Mouse (Mus musculus): Measurements from ENCODE around the gene Zan.

The Zan gene

GRCm38 (mm10) chr5:137351394-137351793, 125.5 kb downstream of the Zan start:
- peak; percentile 9 for DNase-seq (ENCODE audit: inconsistent ontology term)

- peak; percentile 14 for DNase-seq (ENCODE audit: inconsistent ontology term)
These were observed 125.8 kb downstream of the Zan start for GRCm38 (mm10) chr5:137351058-137351380.

GRCm38 (mm10) chr5:137350205-137351057, 126.4 kb downstream of the Zan start:
- no peak for DNase-seq (ENCODE audit: inconsistent ontology term)

GRCm38 (mm10) chr5:137349384-137350204, 127.3 kb downstream of the Zan start, which contains the start of gene Ephb4:
TSS of gene Ephb4 (plus strand) at chr5:137350109.
- peak; percentile 98 for DNase-seq (ENCODE audit: inconsistent ontology term)

GRCm38 (mm10) chr5:137348482-137349383, 128.1 kb downstream of the Zan start:
- DNase-seq (ENCODE audit: inconsistent ontology term), result peak; percentile 17

- DNase-seq (ENCODE audit: inconsistent ontology term), result no peak
These were observed 129.0 kb downstream of the Zan start for GRCm38 (mm10) chr5:137347856-137348255.

DNA sequence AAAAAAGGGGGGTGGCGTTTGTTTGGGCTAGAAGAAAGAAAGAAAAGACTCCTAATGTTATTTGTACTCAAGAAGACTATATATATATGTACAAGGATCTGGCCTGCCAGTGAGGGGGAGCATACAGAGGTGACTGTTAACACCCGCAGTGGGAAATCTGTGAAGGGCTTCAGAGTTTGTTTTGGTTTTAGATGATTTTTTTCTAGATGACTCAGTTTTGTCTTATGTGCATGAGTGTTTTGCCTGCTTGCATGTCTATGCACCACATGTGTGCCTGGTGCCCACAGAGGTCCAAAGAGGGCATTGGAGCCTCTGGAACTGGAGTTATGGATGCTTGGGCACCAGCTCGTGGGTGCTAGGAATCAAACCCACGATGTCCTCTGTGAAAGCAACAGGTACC, 129.9 kb downstream of the Zan start:
- DNase-seq (ENCODE audit: inconsistent ontology term), result no peak

DNA sequence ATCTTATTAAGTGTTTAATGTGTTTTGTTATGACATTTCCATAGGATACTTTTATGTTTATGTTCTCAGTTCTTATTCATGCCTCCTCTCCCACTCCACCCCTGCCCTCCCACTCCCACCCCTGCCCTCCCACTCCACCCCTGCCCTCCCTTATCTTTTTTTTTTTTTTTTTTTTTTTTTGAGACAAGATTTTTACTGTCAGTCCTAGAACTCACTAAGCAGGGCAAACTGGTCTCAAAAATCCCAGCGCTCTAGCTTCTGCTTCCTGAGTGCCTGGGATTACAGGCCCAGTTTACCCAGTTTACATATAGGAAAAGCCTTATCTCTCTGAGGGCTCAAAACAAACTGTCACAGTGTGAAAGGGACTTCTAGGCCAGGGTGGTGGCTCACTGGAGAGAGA, 130.5 kb downstream of the Zan start:
- no peak for DNase-seq (ENCODE audit: inconsistent ontology term)

DNA sequence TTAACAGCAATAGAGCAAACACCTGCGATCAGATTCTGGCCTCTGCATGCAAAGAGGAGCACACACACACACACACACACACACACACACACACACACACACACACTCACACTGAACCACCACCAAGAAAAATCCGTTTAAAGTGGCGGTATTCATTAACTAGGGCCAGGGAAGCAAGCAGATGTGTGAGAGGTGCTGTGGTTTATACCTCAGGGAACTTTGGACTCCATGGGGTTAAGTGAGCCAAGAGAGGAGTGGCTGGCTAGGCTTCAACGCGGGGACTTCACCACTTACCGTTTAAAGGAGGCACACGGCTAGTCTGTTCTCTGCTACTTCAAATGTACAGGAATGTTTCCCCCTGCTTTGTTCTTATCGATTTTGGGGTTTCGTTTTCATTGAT, 131.0 kb downstream of the Zan start:
- no peak for DNase-seq (ENCODE audit: inconsistent ontology term)

GRCm38 (mm10) chr5:137343869-137344268, 133.0 kb downstream of the Zan start:
- no peak for DNase-seq (ENCODE audit: inconsistent ontology term)

DNA sequence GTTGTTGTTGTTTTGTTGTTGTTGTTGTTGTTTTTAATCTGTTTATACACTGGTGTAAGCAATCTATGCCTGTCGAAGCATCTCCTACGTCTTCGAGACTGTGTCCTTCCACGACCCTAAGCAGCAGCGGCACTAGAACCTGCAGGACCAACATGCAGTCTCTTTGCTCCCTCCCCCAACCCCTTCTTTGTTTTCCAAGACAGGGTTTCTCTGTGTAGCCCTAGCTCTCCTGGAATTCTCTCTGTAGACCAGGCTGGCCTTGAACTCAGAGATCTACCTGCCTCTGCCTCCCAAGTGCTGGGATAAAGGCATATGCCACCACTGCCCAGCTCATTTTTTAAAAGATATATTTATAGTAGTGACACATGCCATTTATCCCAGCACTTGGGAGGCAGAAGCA, 133.5 kb downstream of the Zan start:
- no peak for DNase-seq (ENCODE audit: inconsistent ontology term)

- DNase-seq (ENCODE audit: inconsistent ontology term), result no peak
These were observed 134.4 kb downstream of the Zan start for GRCm38 (mm10) chr5:137342407-137343012.

GRCm38 (mm10) chr5:137340222-137340621, 136.6 kb downstream of the Zan start:
- DNase-seq (ENCODE audit: inconsistent ontology term), result no peak

- DNase-seq (ENCODE audit: inconsistent ontology term), result peak; percentile 4
These were observed 137.4 kb downstream of the Zan start for GRCm38 (mm10) chr5:137339290-137339979.

DNA sequence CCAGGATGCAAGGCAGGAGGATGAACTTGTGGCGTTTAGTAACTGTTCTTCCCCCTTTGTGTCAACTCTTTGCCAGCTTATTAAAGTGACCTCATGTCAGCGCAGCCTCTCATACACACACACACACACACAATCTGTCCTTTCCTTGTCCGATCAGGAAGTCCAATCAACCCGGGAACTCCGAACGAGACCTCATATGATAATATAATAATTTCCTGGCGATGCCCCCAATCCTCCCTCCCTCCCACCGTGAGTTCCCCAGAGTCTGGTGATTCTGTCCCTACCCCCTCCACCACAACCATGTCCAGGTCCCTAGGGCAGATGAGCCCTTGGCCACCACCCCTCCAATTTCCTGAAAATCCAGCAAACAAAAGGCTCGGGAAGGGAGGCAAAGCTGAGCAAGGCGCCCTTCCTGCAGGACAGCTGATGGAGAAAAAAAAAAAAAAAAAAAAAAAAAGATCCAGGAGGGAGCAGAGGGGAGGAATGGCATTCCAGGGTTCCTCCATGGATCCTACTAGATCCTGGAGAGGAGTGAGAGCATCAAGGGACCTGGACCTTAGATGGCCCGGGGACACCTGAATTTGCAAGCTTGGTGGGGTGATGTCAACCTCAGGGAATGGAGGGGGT, 138.1 kb downstream of the Zan start:
- no peak for DNase-seq (ENCODE audit: inconsistent ontology term)

- peak; percentile 93 for DNase-seq (ENCODE audit: inconsistent ontology term)
These were observed 138.6 kb downstream of the Zan start for GRCm38 (mm10) chr5:137338256-137338655.

- DNase-seq (ENCODE audit: inconsistent ontology term), result no peak
These were observed 139.7 kb downstream of the Zan start for GRCm38 (mm10) chr5:137337190-137337589.

DNA sequence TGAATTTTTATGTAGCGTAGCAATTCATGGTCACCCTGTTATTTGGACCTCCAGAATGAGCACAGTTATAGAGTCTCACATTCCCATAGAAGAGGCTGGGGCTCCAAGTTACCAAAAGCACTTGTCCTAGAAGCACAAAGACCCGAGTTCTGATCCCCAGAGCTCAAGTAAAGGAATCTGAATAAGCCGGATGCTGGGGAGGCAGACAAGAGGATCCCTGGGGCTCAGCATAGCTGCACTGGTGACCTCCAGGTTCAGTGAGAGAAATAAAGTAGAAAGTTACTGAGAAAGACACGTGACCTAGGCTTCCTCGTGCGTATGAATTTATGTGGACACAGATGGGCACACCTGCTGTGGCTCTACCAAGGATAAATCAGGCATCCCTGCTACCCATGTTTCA, 141.8 kb downstream of the Zan start:
- no peak for DNase-seq (ENCODE audit: inconsistent ontology term)

DNA sequence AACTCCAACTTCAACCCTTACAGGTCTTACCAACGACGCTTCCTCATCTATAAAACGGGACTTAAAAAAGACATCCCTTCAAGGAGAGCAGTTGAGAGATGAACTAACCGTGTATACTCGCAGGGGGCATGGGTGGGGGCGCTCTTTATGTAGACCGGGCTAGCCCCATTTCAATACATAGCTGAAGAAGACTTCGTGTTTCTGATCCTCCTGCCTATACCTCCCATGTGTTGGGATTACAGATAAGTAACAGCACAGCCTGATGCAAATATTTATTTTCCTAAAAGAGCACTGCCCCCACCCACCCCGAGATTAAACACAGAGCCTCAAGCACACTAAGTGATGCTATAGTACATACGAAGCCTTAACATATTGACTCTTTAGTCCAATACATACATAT, 142.5 kb downstream of the Zan start:
- no peak for DNase-seq (ENCODE audit: inconsistent ontology term)

- DNase-seq (ENCODE audit: inconsistent ontology term), result peak; percentile 92
These were observed 143.2 kb downstream of the Zan start, which contains the start of gene Slc12a9 for GRCm38 (mm10) chr5:137333512-137334174. TSS of gene Slc12a9 (minus strand) at chr5:137333597.
